Mouse (Mus musculus) heart, adult 2 months (tissue): ENCODE data around the gene Reck. TPM values are rescaled to one million over a fixed set of nuclear protein-coding genes. Genes with fewer than 3 reads are reported as not detected.

Source experiments
- DNase-seq, 2 experiments: peaks; one replicate each; pipeline ENCODE4 v3.0.0; 2021
- H3K27ac ChIP-seq: fragments of 200-600 bp; 2 replicates; pipeline ENCODE4 v1.8.1; 2022
- H3K27me3 ChIP-seq: fragments of 200-500 bp; 2 replicates; pipeline ENCODE4 v1.6.1; 2012; ENCODE audit warnings: mild to moderate bottlenecking, low read length, inconsistent platforms, mixed read lengths; ENCODE audit not compliant: control insufficient read depth, insufficient read depth
- H3K36me3 ChIP-seq: fragments of 200-500 bp; 2 replicates; pipeline ENCODE4 v1.6.1; 2012; ENCODE audit warnings: low read length, inconsistent platforms; ENCODE audit not compliant: control insufficient read depth, insufficient read depth
- H3K4me1 ChIP-seq: fragments of 200-500 bp; 2 replicates; pipeline ENCODE4 v1.6.1; 2011; ENCODE audit warnings: low read length; ENCODE audit not compliant: control insufficient read depth, insufficient read depth
- H3K4me3 ChIP-seq: fragments of 200-600 bp; 2 replicates; pipeline ENCODE4 v1.8.1; 2022
- H3K79me2 ChIP-seq: fragments of 200-500 bp; replicated peaks from 2 replicates; pipeline ENCODE4 v1.6.1; 2012; ENCODE audit warnings: mild to moderate bottlenecking, inconsistent platforms, low read length, moderate library complexity, mixed read lengths; ENCODE audit not compliant: control insufficient read depth, insufficient read depth
- H3K9ac ChIP-seq: fragments of 200-500 bp; 2 replicates; pipeline ENCODE4 v1.6.1; 2012; ENCODE audit warnings: low read depth, mild to moderate bottlenecking, control low read depth, inconsistent platforms, low read length, mixed read lengths
- CTCF ChIP-seq: fragments of 200-600 bp; IDR thresholded peaks from 2 replicates; pipeline ENCODE4 v1.8.1; 2022; ENCODE audit warnings: antibody characterized with exemption, mild to moderate bottlenecking, moderate library complexity
- EP300 ChIP-seq: fragments of 200-500 bp; IDR thresholded peaks from 2 replicates; pipeline ENCODE4 v1.6.1; 2011; ENCODE audit warnings: low read depth, low read length, control low read depth; ENCODE audit not compliant: insufficient read depth
- POLR2A ChIP-seq: fragments of 200-500 bp; IDR thresholded peaks from 2 replicates; pipeline ENCODE4 v1.6.1; 2011; ENCODE audit warnings: mild to moderate bottlenecking, low read depth, low read length, control low read depth; ENCODE audit not compliant: insufficient read depth
- WGBS: fragments of 180-500 bp; shearing (Covaris S2); methylation state at CpG from one replicate; pipeline ENCODE4 v1.1.7; 2018; 5-methylcytosine and 5-hydroxymethylcytosine counted together
- intact Hi-C: fragments of 180-260 bp; cut with DNase I; formaldehyde crosslinking; loops from one replicate; pipeline ENCODE4 v1.15.1; 2025
- polyA plus RNA-seq: library from polyadenylated mRNA; depleted of rRNA; stranded (reverse); fragments of >200 nt; gene quantifications from 2 replicates; pipeline ENCODE4 v1.2.3, GENCODE M21; 2012
- total RNA-seq, 2 experiments: library from RNA; stranded (reverse); gene quantifications; 2 replicates each; pipeline ENCODE4 v1.2.3; 2021

The Reck gene
- total and polyA plus RNA-seq, 3 experiments, result 5.4 to 6.4 (median 5.6) TPM

DNA sequence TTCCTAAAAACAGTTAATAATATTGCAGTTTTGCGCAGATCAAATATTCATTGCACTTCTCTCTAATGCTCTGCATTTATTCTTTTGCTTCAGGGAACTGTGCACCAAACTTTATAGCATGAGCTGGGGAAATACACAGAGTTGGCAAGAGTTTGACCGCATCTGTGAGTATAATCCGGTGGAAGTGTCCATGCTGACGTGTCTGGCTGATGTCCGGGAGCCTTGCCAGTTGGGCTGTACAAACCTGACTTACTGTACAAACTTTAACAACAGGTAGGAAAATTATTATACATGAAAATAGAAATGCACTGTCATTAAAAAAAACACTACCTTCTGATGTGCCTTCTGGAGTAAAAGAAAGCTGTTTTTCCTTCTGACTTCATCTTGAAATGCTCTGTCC is 42.9 kb downstream of the Reck start:
- no peaks in the 10 kb centered on the region for H3K79me2 ChIP-seq
- no peak overlapping the region for H3K4me3 ChIP-seq
- intact Hi-C loops, result no loop called here
- no peak for DNase-seq
- TF ChIP-seq EP300 (no peak), CTCF (no peak), POLR2A (no peak)
- 61% methylated on average over 5 of the region's 5 CpGs for WGBS
- no peak overlapping the region for H3K9ac ChIP-seq
- no peak overlapping the region for H3K27ac ChIP-seq
- no peaks in the 10 kb centered on the region for H3K4me1 ChIP-seq
- no peaks in the 10 kb centered on the region for H3K36me3 ChIP-seq
- H3K27me3 ChIP-seq, result no peaks in the 10 kb centered on the region

DNA sequence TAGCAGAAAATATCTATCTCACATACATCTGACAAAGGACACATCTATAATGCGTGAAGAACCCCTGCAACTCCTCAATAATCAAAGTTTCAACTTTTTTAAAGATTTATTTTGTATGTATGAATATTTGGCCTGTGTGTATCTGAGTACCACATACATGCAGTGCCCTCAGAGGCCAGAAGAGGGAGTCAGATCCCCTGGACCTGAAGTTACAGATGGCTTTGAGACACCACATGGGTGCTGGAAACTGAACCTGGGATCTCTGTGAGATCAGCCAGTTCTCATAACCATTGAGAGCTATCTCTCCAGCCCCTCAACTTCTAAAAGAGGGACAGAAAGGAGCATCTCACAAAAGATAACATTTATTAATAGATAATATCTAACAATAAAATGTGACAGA is 45.3 kb downstream of the Reck start:
- Histone ChIP-seq H3K79me2 (no peaks in the 10 kb centered on the region), H3K27me3 (no peaks in the 10 kb centered on the region), H3K36me3 (no peaks in the 10 kb centered on the region), H3K27ac (no peak overlapping the region), H3K4me1 (no peaks in the 10 kb centered on the region), H3K4me3 (no peak overlapping the region), H3K9ac (no peak overlapping the region)
- DNase-seq, result no peak
- intact Hi-C loops, result no loop called here
- TF ChIP-seq CTCF (0 out of 2 replicates have a peak, but pooled peaks have one; percentile 8), EP300 (no peak), POLR2A (no peak)
- WGBS, result 93% methylated on average over 1 of the region's 1 CpGs

- H3K27me3 ChIP-seq, result no peaks in the 10 kb centered on the region
- no peak for DNase-seq
- no peaks in the 10 kb centered on the region for H3K36me3 ChIP-seq
- peaks cover 1% of the 10 kb centered on the region; the same call in 1 of the 2 replicates for H3K4me1 ChIP-seq
- no peaks in the 10 kb centered on the region for H3K79me2 ChIP-seq
- no peak overlapping the region for H3K4me3 ChIP-seq
- WGBS, result 83% methylated on average over 6 of the region's 6 CpGs
- TF ChIP-seq CTCF (no peak), EP300 (no peak), POLR2A (no peak)
- intact Hi-C loops, result loop anchor here (5.0 kb wide), 1 partner anchor 37 kb away; no protein-coding TSS in a partner anchor
- no peak overlapping the region for H3K9ac ChIP-seq
- no peak overlapping the region for H3K27ac ChIP-seq
These were observed 49.8 kb downstream of the Reck start for GRCm38 (mm10) chr4:43925125-43925524.

DNA sequence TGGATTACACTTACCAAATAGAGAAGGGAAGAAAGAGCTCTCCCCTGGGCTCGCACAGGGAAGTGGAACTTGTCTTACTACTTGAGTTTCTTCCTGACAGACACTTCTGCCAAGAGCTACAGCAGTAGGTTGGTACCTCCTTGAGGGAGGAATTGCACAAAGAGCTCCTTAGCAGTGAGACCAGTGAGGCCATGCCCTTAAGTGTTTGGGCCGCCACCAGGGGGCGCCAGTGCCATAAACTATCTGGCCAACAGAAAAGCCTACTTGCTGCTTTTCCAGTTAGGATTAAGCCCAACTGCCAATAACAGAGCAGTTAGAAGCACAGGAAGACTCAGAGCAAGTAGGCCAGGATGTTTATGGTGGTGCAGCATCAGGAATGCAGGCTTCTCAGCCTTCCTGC is 50.4 kb downstream of the Reck start:
- no peaks in the 10 kb centered on the region for H3K79me2 ChIP-seq
- intact Hi-C loops, result loop anchor here (1.0 to 5.0 kb wide), 2 partner anchors 37 to 57 kb away; no protein-coding TSS in a partner anchor
- peak; percentile 81 to 89 for DNase-seq
- 10% methylated on average over 3 of the region's 3 CpGs for WGBS
- H3K4me1 ChIP-seq, result peaks cover 1% of the 10 kb centered on the region; the same call in 1 of the 2 replicates
- H3K9ac ChIP-seq, result no peak overlapping the region
- no peak overlapping the region for H3K4me3 ChIP-seq
- TF ChIP-seq EP300 (peak; percentile 50; the same call in 1 of the 2 replicates), POLR2A (no peak), CTCF (peak; percentile 96)
- H3K36me3 ChIP-seq, result no peaks in the 10 kb centered on the region
- no peak overlapping the region for H3K27ac ChIP-seq
- no peaks in the 10 kb centered on the region for H3K27me3 ChIP-seq

GRCm38 (mm10) chr4:43927826-43928225 is 52.5 kb downstream of the Reck start:
- H3K79me2 ChIP-seq, result no peaks in the 10 kb centered on the region
- H3K4me1 ChIP-seq, result peaks cover 1% of the 10 kb centered on the region; the same call in 1 of the 2 replicates
- H3K27ac ChIP-seq, result no peak overlapping the region
- no peaks in the 10 kb centered on the region for H3K36me3 ChIP-seq
- DNase-seq, result no peak
- 98% methylated on average over 3 of the region's 3 CpGs for WGBS
- no peak overlapping the region for H3K4me3 ChIP-seq
- TF ChIP-seq CTCF (peak; percentile 49), EP300 (no peak), POLR2A (no peak)
- no peaks in the 10 kb centered on the region for H3K27me3 ChIP-seq
- H3K9ac ChIP-seq, result no peak overlapping the region
- intact Hi-C loops, result loop anchor here (5.0 kb wide), 1 partner anchor 34 kb away; no protein-coding TSS in a partner anchor

DNA sequence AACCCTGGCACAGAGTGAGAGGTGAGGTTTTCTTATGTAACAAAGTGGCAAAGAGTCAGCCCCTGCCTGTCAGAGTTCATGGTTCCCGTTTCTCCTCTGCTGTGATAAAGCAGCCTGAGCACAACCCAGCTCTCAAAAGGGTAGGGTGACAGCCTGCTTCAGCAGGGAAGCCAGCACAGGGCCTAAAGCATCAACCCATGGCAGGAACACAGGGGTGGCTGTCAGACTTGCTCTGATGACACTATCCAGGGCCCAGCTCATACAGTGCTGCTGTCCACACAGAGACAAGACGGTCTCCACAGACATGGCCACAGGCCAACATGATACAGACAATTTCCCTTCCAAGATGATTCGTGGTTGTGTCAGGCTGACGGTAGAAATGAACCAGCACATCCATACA is 56.5 kb downstream of the Reck start:
- Histone ChIP-seq H3K27me3 (no peaks in the 10 kb centered on the region), H3K4me1 (no peaks in the 10 kb centered on the region), H3K27ac (no peak overlapping the region), H3K79me2 (no peaks in the 10 kb centered on the region), H3K4me3 (no peak overlapping the region), H3K36me3 (no peaks in the 10 kb centered on the region), H3K9ac (no peak overlapping the region)
- no peak for DNase-seq
- 37% methylated on average over 4 of the region's 4 CpGs for WGBS
- TF ChIP-seq POLR2A (no peak), CTCF (no peak), EP300 (no peak)
- intact Hi-C loops, result no loop called here
